Mouse (Mus musculus): ENCODE results near the gene Med6. TPM values are rescaled to one million over a fixed set of nuclear protein-coding genes. Genes with fewer than 3 reads are reported as not detected.
A peak's percentile ranks its signal among the peaks of the same experiment; 100 is the strongest.
"Not testable (repeated sequence)": the region's sequence is repeated elsewhere in the genome, so short reads cannot be mapped to it uniquely, and the experiment has no call there.

The Med6 gene
- polyA plus RNA-seq, 1 experiment from 2014 or later: 84.0 TPM

- DNase-seq (ENCODE audit: low spot score): no peak
- no peaks in the 10 kb centered on the region for H3K27me3 ChIP-seq (ENCODE audit: insufficient read depth, poor library complexity, severe bottlenecking)
- no peaks in the 10 kb centered on the region for H3K36me3 ChIP-seq
- H3K4me1 ChIP-seq: no peaks in the 10 kb centered on the region
- H3K4me3 ChIP-seq: no peak overlapping the region
- no peaks in the 10 kb centered on the region for H3K9me3 ChIP-seq
- no peak overlapping the region for H3K27ac ChIP-seq
- 64% methylated on average over 7 of the region's 7 CpGs for WGBS
These were observed 22.2 kb upstream of the Med6 start for GRCm38 (mm10) chr12:81616980-81617379.

- H3K9me3 ChIP-seq: no peaks in the 10 kb centered on the region
- H3K4me1 ChIP-seq: no peaks in the 10 kb centered on the region
- H3K27ac ChIP-seq: no peak overlapping the region
- no peak overlapping the region for H3K4me3 ChIP-seq
- no peaks in the 10 kb centered on the region for H3K36me3 ChIP-seq
- H3K27me3 ChIP-seq (ENCODE audit: insufficient read depth, poor library complexity, severe bottlenecking): no peaks in the 10 kb centered on the region
- no peak for DNase-seq (ENCODE audit: low spot score)
- 73% methylated on average over 6 of the region's 6 CpGs for WGBS
These were observed 21.0 kb upstream of the Med6 start for GRCm38 (mm10) chr12:81615807-81616206.

DNA sequence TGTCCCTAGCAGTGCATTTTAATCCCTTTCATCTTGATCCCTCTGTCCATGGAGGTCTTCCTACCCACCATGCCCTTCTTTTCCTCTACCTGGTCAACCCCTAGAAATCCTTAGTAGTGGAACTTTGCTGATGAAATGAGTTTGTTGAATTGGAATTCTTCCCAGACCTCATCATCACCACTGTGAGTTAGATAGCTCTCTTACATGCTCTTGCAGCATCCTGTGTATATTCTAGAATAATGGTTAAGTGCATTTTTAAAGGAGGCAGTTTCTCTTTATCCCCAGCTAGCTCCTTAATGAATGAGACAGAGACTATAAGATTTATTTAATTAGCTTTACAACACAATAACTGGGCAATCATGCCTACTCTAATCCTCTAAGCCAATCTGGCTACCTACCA lies 14.6 kb upstream of the Med6 start:
- no peaks in the 10 kb centered on the region for H3K9me3 ChIP-seq
- no peak overlapping the region for H3K4me3 ChIP-seq
- no peaks in the 10 kb centered on the region for H3K36me3 ChIP-seq
- no peaks in the 10 kb centered on the region for H3K27me3 ChIP-seq (ENCODE audit: insufficient read depth, poor library complexity, severe bottlenecking)
- no peaks in the 10 kb centered on the region for H3K4me1 ChIP-seq
- no peak for DNase-seq (ENCODE audit: low spot score)
- no peak overlapping the region for H3K27ac ChIP-seq

DNA sequence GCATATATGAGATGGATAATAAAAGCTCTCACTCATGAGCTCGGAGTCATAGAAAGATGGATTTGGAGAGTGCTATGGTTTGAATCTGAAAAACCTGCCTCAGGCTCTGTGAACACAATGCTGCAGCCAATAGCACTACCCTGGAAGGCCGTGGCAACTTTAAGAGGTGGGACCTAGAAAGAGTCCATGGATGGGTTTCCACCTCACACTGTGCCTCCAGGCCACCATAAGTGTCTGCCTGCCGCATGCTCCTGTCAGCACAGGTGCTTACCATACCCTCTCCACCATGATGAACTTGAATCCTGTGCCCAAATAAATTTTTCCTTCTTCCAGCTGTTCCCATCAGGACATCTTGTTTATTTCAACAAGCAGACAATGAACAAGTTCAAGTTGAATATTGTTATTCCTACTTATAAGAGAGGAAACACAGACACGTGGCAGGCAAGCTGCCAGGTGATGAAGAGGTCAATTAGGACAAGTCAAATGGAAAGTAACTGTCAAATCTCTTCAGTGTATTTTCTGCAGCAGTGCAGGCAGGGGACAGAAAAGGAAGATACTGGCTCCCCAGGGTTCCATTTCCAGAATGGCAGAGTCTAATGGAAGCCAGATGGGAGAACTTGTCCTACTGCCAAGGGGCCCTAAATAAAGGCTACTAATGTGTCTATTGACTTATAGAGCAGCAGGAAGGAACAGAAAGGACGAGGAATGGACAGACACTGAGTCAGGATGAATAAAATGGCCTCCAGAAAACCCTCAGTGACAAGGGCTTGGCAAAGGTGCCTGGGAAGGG lies 10.4 kb upstream of the Med6 start:
- Histone ChIP-seq H3K27me3 (ENCODE audit: insufficient read depth, poor library complexity, severe bottlenecking) (no peaks in the 10 kb centered on the region), H3K36me3 (no peaks in the 10 kb centered on the region), H3K27ac (no peak overlapping the region), H3K4me3 (no peak overlapping the region), H3K4me1 (no peaks in the 10 kb centered on the region), H3K9me3 (no peaks in the 10 kb centered on the region)
- 51% methylated on average over 5 of the region's 5 CpGs for WGBS
- no peak for DNase-seq (ENCODE audit: low spot score)

- DNase-seq (ENCODE audit: low spot score): no peak
- H3K27me3 ChIP-seq (ENCODE audit: insufficient read depth, poor library complexity, severe bottlenecking): no peaks in the 10 kb centered on the region
- WGBS: 64% methylated on average over 8 of the region's 8 CpGs
- H3K4me3 ChIP-seq: no peak overlapping the region
- peak overlapping the region; percentile 42; the same call in 1 of the 2 replicates for H3K27ac ChIP-seq
- H3K9me3 ChIP-seq: no peaks in the 10 kb centered on the region
- H3K4me1 ChIP-seq: peaks cover 5% of the 10 kb centered on the region; the same call in 1 of the 2 replicates
- no peaks in the 10 kb centered on the region for H3K36me3 ChIP-seq
These were observed 1.9 kb upstream of the Med6 start for GRCm38 (mm10) chr12:81596547-81597262.

DNA sequence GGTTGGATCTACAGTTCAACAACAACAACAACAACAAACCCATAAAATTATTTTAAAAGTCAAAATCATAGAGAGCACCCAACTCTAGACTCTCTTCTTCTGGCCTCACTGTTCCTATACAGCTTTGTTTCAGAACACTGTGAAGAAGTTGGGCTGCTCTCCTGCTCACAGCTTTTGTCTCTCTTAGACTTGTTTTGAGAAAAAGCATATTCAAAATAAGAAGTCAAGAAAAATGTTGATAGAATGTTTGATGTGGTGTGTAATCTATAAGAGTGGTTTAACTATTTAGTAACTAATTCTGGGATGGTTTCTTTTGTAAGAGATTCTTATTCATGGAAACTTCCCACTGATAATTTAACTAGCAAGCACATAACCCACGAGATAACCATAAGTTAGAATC lies 26.4 kb downstream of the Med6 start, which contains the start of gene Adam21:
Gene Adam21, minus strand, starts transcription at position 101 of the 400 bp plus-strand sequence.
- 88% methylated on average over 1 of the region's 1 CpGs for WGBS
- Histone ChIP-seq H3K36me3 (peaks cover 24% of the 10 kb centered on the region), H3K9me3 (no peaks in the 10 kb centered on the region), H3K27ac (no peak within 1 kb of the TSS), H3K27me3 (ENCODE audit: insufficient read depth, poor library complexity, severe bottlenecking) (no peaks in the 10 kb centered on the region), H3K4me3 (no peak within 1 kb of the TSS), H3K4me1 (no peaks in the 10 kb centered on the region)
- no peak for DNase-seq (ENCODE audit: low spot score)

DNA sequence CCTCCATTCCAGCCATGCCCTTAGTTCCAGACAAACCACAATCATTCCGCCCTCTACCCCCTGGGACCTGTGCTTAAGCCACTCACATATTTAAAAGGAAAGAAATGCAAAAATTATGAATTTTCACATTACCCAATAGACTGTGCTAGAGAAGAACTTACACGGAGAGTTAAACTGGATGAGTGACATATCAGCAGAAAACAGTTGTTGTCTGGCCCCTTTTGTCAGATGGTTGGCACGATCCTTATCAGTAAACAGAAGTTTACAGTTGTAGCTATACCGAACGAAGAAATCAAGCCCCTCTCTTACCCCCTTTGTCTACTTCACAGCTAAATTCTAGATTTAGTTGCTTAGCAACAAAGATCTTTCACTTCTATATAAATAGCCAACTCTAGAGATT lies 26.9 kb downstream of the Med6 start:
- no peaks in the 10 kb centered on the region for H3K4me1 ChIP-seq
- WGBS: 82% methylated on average over 5 of the region's 5 CpGs
- H3K27me3 ChIP-seq (ENCODE audit: insufficient read depth, poor library complexity, severe bottlenecking): no peaks in the 10 kb centered on the region
- no peak overlapping the region for H3K27ac ChIP-seq
- peaks cover 20% of the 10 kb centered on the region for H3K36me3 ChIP-seq
- H3K9me3 ChIP-seq: no peaks in the 10 kb centered on the region
- no peak for DNase-seq (ENCODE audit: low spot score)
- H3K4me3 ChIP-seq: no peak overlapping the region

DNA sequence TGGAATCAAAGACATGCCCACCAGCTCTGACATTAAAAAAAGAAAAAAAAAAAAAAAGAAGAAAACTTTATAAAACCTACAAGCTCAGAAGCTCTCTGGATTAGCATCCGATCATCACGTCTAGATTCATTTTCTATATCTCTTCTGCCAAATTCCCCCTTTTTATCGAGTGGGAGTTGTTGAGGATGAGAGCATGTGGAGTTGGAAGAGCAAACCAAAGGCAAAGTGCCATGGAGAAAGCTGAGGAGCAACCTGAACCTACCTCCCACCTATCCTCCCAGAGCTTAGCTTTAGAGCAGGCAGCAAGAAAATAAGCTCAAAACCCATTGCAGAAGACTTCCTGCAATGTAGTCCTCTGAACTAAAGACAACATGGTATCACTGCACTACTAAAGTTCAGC lies 30.6 kb downstream of the Med6 start:
- no peaks in the 10 kb centered on the region for H3K36me3 ChIP-seq
- H3K9me3 ChIP-seq: no peaks in the 10 kb centered on the region
- no peak overlapping the region for H3K27ac ChIP-seq
- WGBS: 91% methylated on average over 3 of the region's 3 CpGs
- no peak for DNase-seq (ENCODE audit: low spot score)
- no peak overlapping the region for H3K4me3 ChIP-seq
- no peaks in the 10 kb centered on the region for H3K4me1 ChIP-seq
- no peaks in the 10 kb centered on the region for H3K27me3 ChIP-seq (ENCODE audit: insufficient read depth, poor library complexity, severe bottlenecking)

DNA sequence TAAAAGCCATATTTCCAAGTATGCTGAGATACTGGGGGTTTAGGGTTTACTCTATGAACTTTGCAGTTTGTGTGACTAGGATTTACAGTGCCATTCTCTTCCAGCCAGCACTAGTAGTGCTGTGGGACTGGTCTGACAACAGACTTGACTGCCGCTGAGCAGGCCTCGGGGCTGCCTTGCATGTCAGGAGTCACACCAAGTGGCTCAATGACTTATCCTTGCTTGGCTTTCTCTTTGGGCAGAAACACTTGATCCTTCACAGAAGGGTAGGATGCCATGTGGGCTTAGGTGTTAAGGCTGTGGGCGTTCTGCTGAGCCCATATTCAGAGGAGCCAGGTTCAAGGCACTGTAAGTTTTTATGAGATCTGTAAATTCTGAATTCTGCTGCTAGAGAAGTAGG lies 45.5 kb downstream of the Med6 start:
- 86% methylated on average over 3 of the region's 3 CpGs for WGBS
- Histone ChIP-seq H3K36me3 (no peaks in the 10 kb centered on the region), H3K9me3 (no peaks in the 10 kb centered on the region), H3K27me3 (ENCODE audit: insufficient read depth, poor library complexity, severe bottlenecking) (no peaks in the 10 kb centered on the region), H3K4me3 (no peak overlapping the region), H3K27ac (no peak overlapping the region), H3K4me1 (no peaks in the 10 kb centered on the region)
- DNase-seq (ENCODE audit: low spot score): no peak

GRCm38 (mm10) chr12:81547163-81547562 lies 47.6 kb downstream of the Med6 start:
- DNase-seq (ENCODE audit: low spot score): no peak
- H3K27me3 ChIP-seq (ENCODE audit: insufficient read depth, poor library complexity, severe bottlenecking): no peaks in the 10 kb centered on the region
- no peaks in the 10 kb centered on the region for H3K36me3 ChIP-seq
- H3K4me3 ChIP-seq: no peak overlapping the region
- 65% methylated on average over 4 of the region's 4 CpGs for WGBS
- H3K4me1 ChIP-seq: no peaks in the 10 kb centered on the region
- H3K27ac ChIP-seq: no peak overlapping the region
- no peaks in the 10 kb centered on the region for H3K9me3 ChIP-seq

DNA sequence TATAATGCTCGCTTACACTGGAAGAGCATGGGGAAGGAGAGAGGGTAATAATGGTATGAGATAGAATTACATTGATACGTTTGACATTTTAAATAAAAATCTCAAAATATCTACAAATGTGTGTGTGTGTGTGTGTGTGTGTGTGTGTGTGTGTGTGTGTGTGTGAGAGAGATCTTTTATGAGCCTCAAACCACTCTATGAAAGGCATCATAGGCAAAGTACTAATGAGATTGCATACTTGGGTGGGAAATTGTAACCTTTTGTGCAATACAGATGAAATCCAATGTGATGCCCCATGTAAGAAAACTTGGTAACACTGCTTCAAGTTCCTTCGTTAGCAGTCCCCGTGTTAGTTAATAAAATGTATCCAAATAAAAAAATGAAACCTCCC lies 61.8 kb downstream of the Med6 start:
- no peak for DNase-seq (ENCODE audit: low spot score)
- peak overlapping the region; percentile 91 for H3K27ac ChIP-seq
- WGBS: 34% methylated on average over 4 of the region's 4 CpGs

GRCm38 (mm10) chr12:81532316-81533028 lies 62.3 kb downstream of the Med6 start, which contains the start of the genes Gm20498 and Synj2bp:
TSS of gene Gm20498 (minus strand) at chr12:81532905.
TSS of gene Synj2bp (minus strand) at chr12:81532911.
- under 1% methylated on average over 46 of the region's 46 CpGs for WGBS
- Histone ChIP-seq H3K9me3 (no peaks in the 10 kb centered on the region), H3K4me1 (peaks cover 8% of the 10 kb centered on the region; the same call in 1 of the 2 replicates)

More for the DNA sequence above, 61.8 kb downstream of the Med6 start:
- no peaks in the 10 kb centered on the region for H3K9me3 ChIP-seq
- H3K36me3 ChIP-seq: no peaks in the 10 kb centered on the region
- no peaks in the 10 kb centered on the region for H3K27me3 ChIP-seq (ENCODE audit: insufficient read depth, poor library complexity, severe bottlenecking)
- H3K4me3 ChIP-seq: peak overlapping the region; percentile 83
- peaks cover 8% of the 10 kb centered on the region; the same call in 1 of the 2 replicates for H3K4me1 ChIP-seq

GRCm38 (mm10) chr12:81530587-81530986 lies 64.2 kb downstream of the Med6 start:
- not testable (repeated sequence) for H3K9me3 ChIP-seq; H3K36me3 ChIP-seq; H3K27me3 ChIP-seq (ENCODE audit: insufficient read depth, poor library complexity, severe bottlenecking); H3K4me3 ChIP-seq; DNase-seq (ENCODE audit: low spot score); H3K27ac ChIP-seq; H3K4me1 ChIP-seq
- WGBS: 73% methylated on average over 8 of the region's 8 CpGs

More at GRCm38 (mm10) chr12:81532316-81533028, 62.3 kb downstream of the Med6 start, which contains the start of the genes Gm20498 and Synj2bp:
- H3K4me3 ChIP-seq: peak within 1 kb of the TSS; percentile 83
- H3K27me3 ChIP-seq (ENCODE audit: insufficient read depth, poor library complexity, severe bottlenecking): no peaks in the 10 kb centered on the region
- peak within 1 kb of the TSS; percentile 91 for H3K27ac ChIP-seq
- no peaks in the 10 kb centered on the region for H3K36me3 ChIP-seq
- DNase-seq (ENCODE audit: low spot score): peak; percentile 95

All from heart, embryonic 10.5 days (tissue).